Mouse (Mus musculus) bone marrow macrophage, adult 2 months (primary cell): Measurements from ENCODE around the gene Ptprh.

Source experiments
- CTCF ChIP-seq: IDR thresholded peaks from 2 replicates; pipeline ENCODE4 v1.5.1; 2012; ENCODE audit warnings: low read depth, mild to moderate bottlenecking, low read length, moderate library complexity
- POLR2A ChIP-seq: IDR thresholded peaks from 2 replicates; pipeline ENCODE4 v1.6.1; 2012; ENCODE audit warnings: mild to moderate bottlenecking, low read depth, low read length, borderline replicate concordance

DNA sequence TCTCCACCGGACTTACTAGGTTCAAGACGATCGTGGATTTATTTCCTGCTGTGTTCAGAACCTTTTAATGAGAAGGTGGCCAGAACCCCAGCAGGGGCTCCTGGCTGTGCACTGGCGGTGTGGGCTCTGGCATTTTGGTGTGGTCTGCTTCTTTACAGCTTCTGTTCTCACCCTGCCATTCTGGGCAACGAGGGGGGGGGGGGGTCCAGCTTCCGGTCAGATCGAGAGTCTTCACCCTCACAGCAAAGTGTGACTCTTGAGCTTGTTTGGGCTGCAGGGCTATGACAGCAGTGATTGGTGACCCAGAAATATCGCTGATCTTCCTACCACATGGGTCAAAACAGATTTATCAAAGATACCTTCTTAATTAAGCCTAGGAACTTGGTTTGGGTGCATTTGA is 8.5 kb upstream of the Ptprh start:
- no peak for TF ChIP-seq CTCF
- TF ChIP-seq POLR2A = no peak
